Mouse (Mus musculus) stomach, embryonic 14.5 days (tissue): Measurements from ENCODE around the gene Tnfrsf8. TPM values are rescaled to one million over a fixed set of nuclear protein-coding genes. Genes with fewer than 3 reads are reported as not detected.

Experiments used
- ATAC-seq: fragments of 200-750 bp; cut with Nextera tagmentation; 2 replicates; pipeline ENCODE4 v1.8.0; 2017; ENCODE audit warnings: low read depth, moderate TSS enrichment; ENCODE audit not compliant: insufficient number of reproducible peaks, insufficient read depth, low FRiP score
- H3K27ac ChIP-seq: fragments of 300-500 bp; sonication (generic); 2 replicates; pipeline ENCODE4 v1.5.1; 2014; ENCODE audit warnings: mild to moderate bottlenecking, low read length, moderate library complexity, mixed read lengths
- H3K27me3 ChIP-seq: fragments of 300-500 bp; sonication (generic); 2 replicates; pipeline ENCODE4 v1.6.1; 2014; ENCODE audit warnings: low read length, control low read depth, mixed read lengths; ENCODE audit not compliant: control insufficient read depth, insufficient read depth
- H3K36me3 ChIP-seq: fragments of 300-500 bp; sonication (generic); 2 replicates; pipeline ENCODE4 v1.6.1; 2014; ENCODE audit warnings: mild to moderate bottlenecking, control low read depth, low read length, moderate library complexity, mixed read lengths; ENCODE audit not compliant: control insufficient read depth, insufficient read depth
- H3K4me1 ChIP-seq: fragments of 300-500 bp; sonication (generic); 2 replicates; pipeline ENCODE4 v1.6.1; 2014; ENCODE audit warnings: low read length, control low read depth, mixed read lengths; ENCODE audit not compliant: control insufficient read depth, insufficient read depth
- H3K4me2 ChIP-seq: fragments of 300-500 bp; sonication (generic); replicated peaks from 2 replicates; pipeline ENCODE4 v1.6.1; 2014; ENCODE audit warnings: low read depth, low read length, control low read depth
- H3K4me3 ChIP-seq: fragments of 300-500 bp; sonication (generic); 2 replicates; pipeline ENCODE4 v1.5.1; 2014; ENCODE audit warnings: low read depth, low read length, control low read depth
- H3K9ac ChIP-seq: fragments of 300-500 bp; sonication (generic); replicated peaks from 2 replicates; pipeline ENCODE4 v1.6.1; 2014; ENCODE audit warnings: low read depth, mild to moderate bottlenecking, control low read depth, low read length, moderate library complexity, mixed read lengths
- H3K9me3 ChIP-seq: fragments of 300-500 bp; sonication (generic); 2 replicates; pipeline ENCODE4 v1.6.1; 2016; ENCODE audit warnings: low read depth, low read length, control low read depth; ENCODE audit not compliant: control insufficient read depth
- WGBS: fragments of 180-500 bp; shearing (Covaris S2); extraction: QIAGEN DNeasy Blood & Tissue Kit; methylation state at CpG from one replicate; pipeline ENCODE4 v1.1.7; 2014; 5-methylcytosine and 5-hydroxymethylcytosine counted together
- polyA plus RNA-seq: library from polyadenylated mRNA; unstranded; fragments of >200 nt; fragmentation: Nextera tagmentation; extraction: Ambion mirVana; gene quantifications from 2 replicates; pipeline ENCODE4 v1.2.1, GENCODE M21; 2014

Tnfrsf8 gene
- polyA plus RNA-seq, 1 experiment from 2014 or later: 0.20 TPM

DNA sequence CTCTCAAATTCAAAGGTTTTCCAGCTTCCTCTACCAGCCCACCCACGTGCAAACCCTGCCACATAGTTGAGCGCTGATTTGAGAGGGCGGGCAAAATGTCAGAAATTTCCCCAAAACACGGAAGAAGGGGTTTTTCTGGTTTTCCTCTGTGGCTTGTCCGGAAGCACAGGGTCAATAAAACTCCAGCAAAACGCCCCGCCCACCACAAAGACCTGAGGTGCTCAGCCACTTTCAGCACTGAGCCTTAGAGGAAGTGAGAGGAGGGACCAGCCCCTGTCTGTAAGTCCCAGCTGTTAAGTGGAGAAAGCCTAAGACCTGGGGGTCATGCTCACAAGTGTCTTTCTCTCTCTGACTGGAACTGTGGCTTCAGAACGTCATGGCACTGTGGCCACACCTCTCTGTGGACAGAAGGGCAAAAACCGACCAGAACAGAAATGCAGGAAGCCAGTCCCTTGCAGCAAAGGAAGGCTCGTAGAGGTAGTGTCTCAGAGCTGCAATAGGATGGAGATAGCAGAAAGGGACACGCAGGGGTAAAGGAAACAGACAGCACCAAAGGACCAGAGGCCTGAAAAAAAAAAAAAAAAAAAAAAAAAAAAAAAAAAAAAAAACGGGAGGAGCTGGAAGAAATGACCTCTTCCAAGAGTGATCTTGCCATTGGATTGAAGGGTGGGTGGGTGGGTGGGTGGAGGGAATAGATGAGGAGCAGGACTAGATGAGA is 14.6 kb downstream of the Tnfrsf8 start:
- no peak overlapping the region for H3K4me2 ChIP-seq
- no peak overlapping the region for H3K9ac ChIP-seq
- no peak overlapping the region for H3K4me3 ChIP-seq
- H3K4me1 ChIP-seq: no peaks in the 10 kb centered on the region
- H3K27ac ChIP-seq: no peak overlapping the region
- peak; percentile 39; the same call in 1 of the 2 replicates for ATAC-seq
- H3K27me3 ChIP-seq: no peaks in the 10 kb centered on the region
- WGBS: 39% methylated on average over 11 of the region's 12 CpGs
- no peaks in the 10 kb centered on the region for H3K36me3 ChIP-seq
- no peaks in the 10 kb centered on the region for H3K9me3 ChIP-seq

DNA sequence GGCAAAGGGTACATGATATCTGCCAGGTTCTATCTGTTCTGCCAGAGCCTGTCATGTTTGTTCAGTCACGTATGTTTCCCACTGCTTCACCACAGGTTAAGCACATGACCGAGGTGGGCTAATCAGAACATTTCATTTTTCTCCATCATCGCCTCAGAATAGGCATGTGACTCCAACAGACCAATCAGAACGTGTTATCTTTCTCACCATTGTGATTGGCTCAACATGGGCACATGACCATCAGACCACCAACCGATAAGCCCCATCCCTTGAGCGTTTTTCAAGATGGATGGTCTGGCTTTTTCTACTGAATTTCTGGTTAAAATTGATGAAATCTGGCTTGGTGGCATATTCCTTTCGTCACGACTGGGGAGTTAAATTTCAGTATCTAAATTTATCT is 15.6 kb downstream of the Tnfrsf8 start:
- Histone ChIP-seq H3K4me1 (no peaks in the 10 kb centered on the region), H3K27ac (no peak overlapping the region), H3K9me3 (no peaks in the 10 kb centered on the region), H3K27me3 (no peaks in the 10 kb centered on the region), H3K9ac (no peak overlapping the region), H3K36me3 (no peaks in the 10 kb centered on the region), H3K4me3 (no peak overlapping the region), H3K4me2 (no peak overlapping the region)
- ATAC-seq: no peak
- 92% methylated on average over 8 of the region's 8 CpGs for WGBS

DNA sequence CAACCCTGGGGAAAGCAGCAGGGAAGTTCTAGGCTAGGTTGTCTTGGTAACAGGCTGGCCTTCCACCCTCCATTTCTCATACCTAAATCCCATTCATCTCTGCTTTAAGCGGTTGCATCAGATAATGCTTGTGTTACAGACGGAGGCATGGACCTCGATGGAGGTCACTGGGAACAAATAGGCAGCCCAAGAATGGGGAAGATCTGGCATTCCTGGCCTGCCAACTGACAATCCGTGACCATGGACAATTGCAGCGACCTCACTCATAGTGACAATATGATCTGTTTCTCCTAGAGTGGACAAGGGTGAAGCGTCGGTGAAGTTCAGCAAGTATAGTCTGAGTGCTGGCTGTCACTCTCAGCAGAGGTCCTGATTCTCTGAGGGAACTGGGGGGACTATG is 16.1 kb downstream of the Tnfrsf8 start:
- Histone ChIP-seq H3K9me3 (no peaks in the 10 kb centered on the region), H3K27me3 (no peaks in the 10 kb centered on the region), H3K4me1 (no peaks in the 10 kb centered on the region), H3K4me2 (no peak overlapping the region), H3K27ac (no peak overlapping the region), H3K36me3 (no peaks in the 10 kb centered on the region), H3K4me3 (no peak overlapping the region), H3K9ac (no peak overlapping the region)
- no peak for ATAC-seq
- 92% methylated on average over 7 of the region's 7 CpGs for WGBS

DNA sequence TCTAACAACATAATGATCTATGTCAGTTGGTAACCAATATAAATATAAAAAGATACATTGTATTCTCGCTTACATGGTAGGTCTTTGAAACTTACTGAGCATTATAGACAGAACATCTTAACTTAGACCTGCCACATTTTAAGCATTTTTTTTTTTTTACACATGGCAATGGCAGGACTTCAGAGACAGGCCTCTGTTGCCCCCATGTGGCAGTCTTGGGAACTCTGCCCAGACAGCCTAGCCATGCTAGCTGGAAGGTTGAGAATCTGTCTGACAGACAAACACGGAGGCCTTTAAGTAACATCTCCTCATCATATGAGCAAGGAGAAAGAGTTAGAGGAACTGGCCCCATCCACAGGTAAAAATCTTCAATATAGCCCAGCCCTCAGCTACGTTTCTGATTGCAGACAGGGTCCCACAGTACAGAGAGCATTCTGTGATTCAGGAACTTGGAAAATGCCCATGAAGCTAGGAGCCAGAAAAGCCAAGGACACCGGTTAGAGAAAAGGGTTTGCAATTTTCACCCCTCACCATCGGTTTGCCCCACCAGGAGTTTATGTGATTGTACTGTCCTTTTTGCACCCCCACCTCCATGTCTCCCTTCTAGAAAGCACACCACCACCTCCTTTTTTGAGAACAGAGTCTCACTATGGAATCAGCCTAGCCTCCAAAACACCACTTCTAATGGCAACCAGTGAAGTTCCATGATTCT is 19.2 kb downstream of the Tnfrsf8 start:
- no peaks in the 10 kb centered on the region for H3K36me3 ChIP-seq
- no peaks in the 10 kb centered on the region for H3K27me3 ChIP-seq
- no peak overlapping the region for H3K27ac ChIP-seq
- H3K4me3 ChIP-seq: no peak overlapping the region
- WGBS: 41% methylated on average over 5 of the region's 5 CpGs
- no peak overlapping the region for H3K9ac ChIP-seq
- no peak for ATAC-seq
- no peaks in the 10 kb centered on the region for H3K4me1 ChIP-seq
- no peaks in the 10 kb centered on the region for H3K9me3 ChIP-seq
- H3K4me2 ChIP-seq: no peak overlapping the region

DNA sequence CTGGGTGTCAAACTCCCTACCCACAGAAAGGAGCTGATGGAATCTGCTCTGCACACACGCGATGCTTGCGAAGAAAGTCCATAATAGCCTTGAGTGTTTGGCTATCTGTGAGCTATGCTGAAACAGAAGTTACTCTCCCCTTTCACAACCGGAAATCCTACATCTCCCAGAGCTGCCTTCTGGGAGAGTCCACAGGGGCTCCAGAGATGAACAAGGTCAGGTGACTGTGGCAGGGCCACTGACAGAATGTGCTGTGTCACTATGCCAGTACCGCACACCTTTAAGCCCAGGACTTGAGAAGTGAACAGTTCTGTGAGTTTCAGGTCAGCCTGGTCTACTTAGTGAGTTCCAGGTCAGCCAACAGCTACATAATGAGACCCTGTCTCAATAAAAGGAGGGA is 20.4 kb downstream of the Tnfrsf8 start:
- no peaks in the 10 kb centered on the region for H3K27me3 ChIP-seq
- no peak overlapping the region for H3K4me3 ChIP-seq
- no peak for ATAC-seq
- H3K4me2 ChIP-seq: no peak overlapping the region
- no peaks in the 10 kb centered on the region for H3K9me3 ChIP-seq
- no peaks in the 10 kb centered on the region for H3K36me3 ChIP-seq
- 78% methylated on average over 5 of the region's 5 CpGs for WGBS
- no peaks in the 10 kb centered on the region for H3K4me1 ChIP-seq
- H3K9ac ChIP-seq: no peak overlapping the region
- H3K27ac ChIP-seq: no peak overlapping the region

DNA sequence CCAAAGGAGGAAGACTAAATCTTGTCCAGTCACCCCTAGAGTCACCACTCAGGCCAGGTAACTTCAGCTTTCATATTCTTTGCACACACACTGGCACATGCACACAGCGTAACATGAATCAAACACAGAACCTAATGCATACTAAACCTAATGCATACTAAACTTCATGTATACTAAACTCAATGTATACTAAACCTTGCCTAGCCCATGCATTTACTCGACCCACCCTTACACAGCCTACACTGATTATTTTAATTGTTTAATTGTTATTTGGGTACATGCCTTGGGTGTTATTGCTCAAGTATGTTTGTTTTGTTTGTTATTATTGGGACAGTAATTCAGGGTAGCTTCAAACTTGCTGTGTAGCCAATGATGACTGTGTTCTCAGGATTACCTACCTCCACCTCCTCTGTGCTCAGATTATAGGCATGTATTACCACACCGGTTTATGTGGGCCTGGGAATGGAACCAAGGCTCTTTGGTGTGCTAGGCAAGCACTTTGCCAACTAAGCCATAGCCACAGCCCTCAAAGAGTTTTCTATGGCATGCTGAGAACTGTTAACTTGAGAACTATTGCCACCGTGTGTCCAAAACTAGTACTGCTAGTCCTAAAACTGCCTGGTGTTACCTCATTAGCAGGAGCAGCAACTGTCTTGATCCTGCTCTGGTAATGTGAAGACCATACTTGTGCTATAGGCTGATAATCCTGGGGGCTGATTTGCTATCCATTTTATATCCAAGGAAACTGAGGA is 28.4 kb downstream of the Tnfrsf8 start:
- WGBS: 46% methylated on average over 4 of the region's 4 CpGs
- ATAC-seq: peak; percentile 53; the same call in 1 of the 2 replicates

DNA sequence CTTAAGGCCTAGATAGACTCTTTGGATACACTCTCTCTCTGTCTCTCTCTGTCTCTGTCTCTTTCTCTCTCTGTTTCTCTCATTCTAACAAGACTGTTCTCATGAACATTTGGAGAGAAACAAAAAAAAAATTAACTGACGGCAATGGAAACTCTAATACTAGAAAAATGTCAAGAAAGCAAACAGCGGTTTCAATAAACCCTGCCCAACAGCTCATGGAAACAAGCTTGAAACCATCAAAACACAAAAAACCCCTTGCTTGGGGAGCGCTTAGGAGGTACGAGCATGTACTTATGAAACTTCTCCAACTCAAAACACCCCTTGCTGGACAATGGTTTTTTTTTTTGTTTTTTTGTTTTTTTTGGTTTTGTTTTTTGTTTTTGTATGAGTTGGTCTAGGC is 30.3 kb downstream of the Tnfrsf8 start:
- H3K4me3 ChIP-seq: no peak overlapping the region
- H3K27ac ChIP-seq: no peak overlapping the region
- no peak for ATAC-seq
- no peak overlapping the region for H3K4me2 ChIP-seq
- H3K36me3 ChIP-seq: no peaks in the 10 kb centered on the region
- H3K9ac ChIP-seq: no peak overlapping the region
- H3K27me3 ChIP-seq: no peaks in the 10 kb centered on the region
- no peaks in the 10 kb centered on the region for H3K9me3 ChIP-seq
- 91% methylated on average over 4 of the region's 4 CpGs for WGBS
- no peaks in the 10 kb centered on the region for H3K4me1 ChIP-seq

More for the DNA sequence above, 28.4 kb downstream of the Tnfrsf8 start:
- H3K4me1 ChIP-seq: no peaks in the 10 kb centered on the region
- no peak overlapping the region for H3K4me2 ChIP-seq
- no peak overlapping the region for H3K4me3 ChIP-seq
- no peak overlapping the region for H3K27ac ChIP-seq
- no peaks in the 10 kb centered on the region for H3K36me3 ChIP-seq
- H3K9me3 ChIP-seq: no peaks in the 10 kb centered on the region
- no peaks in the 10 kb centered on the region for H3K27me3 ChIP-seq
- no peak overlapping the region for H3K9ac ChIP-seq

DNA sequence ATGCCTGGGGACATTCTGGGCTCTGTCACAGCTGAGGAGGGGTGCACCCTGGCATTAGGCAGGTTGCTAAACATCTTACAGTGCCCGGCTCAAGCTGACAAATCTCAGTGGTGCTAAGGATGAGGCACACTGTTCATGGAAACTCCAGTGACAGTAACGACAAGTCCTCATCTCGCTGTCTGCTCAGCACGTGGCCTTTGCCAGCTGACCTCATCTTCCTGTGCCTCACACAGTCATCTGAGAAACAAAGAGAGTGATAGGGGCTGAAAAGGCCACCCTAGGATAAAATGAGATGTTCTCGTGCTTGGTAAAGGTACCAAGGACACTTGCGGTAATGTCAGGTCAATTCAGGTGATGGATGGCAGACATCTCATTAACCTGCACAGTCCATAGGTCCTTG is 31.5 kb downstream of the Tnfrsf8 start:
- H3K4me1 ChIP-seq: no peaks in the 10 kb centered on the region
- no peak overlapping the region for H3K4me3 ChIP-seq
- no peak overlapping the region for H3K4me2 ChIP-seq
- no peak for ATAC-seq
- H3K36me3 ChIP-seq: no peaks in the 10 kb centered on the region
- H3K9me3 ChIP-seq: no peaks in the 10 kb centered on the region
- H3K27me3 ChIP-seq: no peaks in the 10 kb centered on the region
- no peak overlapping the region for H3K9ac ChIP-seq
- WGBS: 63% methylated on average over 6 of the region's 6 CpGs
- no peak overlapping the region for H3K27ac ChIP-seq
